Mouse (Mus musculus) hindbrain, embryonic 14.5 days (tissue): ENCODE data around the gene Nob1. TPM values are rescaled to one million over a fixed set of nuclear protein-coding genes. Genes with fewer than 3 reads are reported as not detected.

Experiments
- ATAC-seq: fragments of 200-750 bp; cut with Nextera tagmentation; 2 replicates; pipeline ENCODE4 v1.8.0; 2017; ENCODE audit warnings: moderate number of reproducible peaks, mild to moderate bottlenecking, moderate TSS enrichment, moderate library complexity; ENCODE audit not compliant: low FRiP score
- DNase-seq: peaks from one replicate; pipeline ENCODE4 v3.0.0-alpha.2; 2015; ENCODE audit warnings: low spot score
- H3K27ac ChIP-seq: fragments of 300-500 bp; sonication (generic); 2 replicates; pipeline ENCODE4 v1.5.1; 2014; ENCODE audit warnings: mild to moderate bottlenecking, moderate library complexity
- H3K27me3 ChIP-seq: fragments of 300-500 bp; sonication (generic); 2 replicates; pipeline ENCODE4 v1.6.1; 2014; ENCODE audit warnings: mild to moderate bottlenecking, low read length, mixed read lengths; ENCODE audit not compliant: control insufficient read depth, insufficient read depth
- H3K36me3 ChIP-seq: fragments of 300-500 bp; sonication (generic); replicated peaks from 2 replicates; pipeline ENCODE4 v1.6.1; 2014; ENCODE audit not compliant: control insufficient read depth, insufficient read depth
- H3K4me1 ChIP-seq: fragments of 300-500 bp; sonication (generic); replicated peaks from 2 replicates; pipeline ENCODE4 v1.6.1; 2014; ENCODE audit warnings: antibody characterized with exemption, low read length, mixed read lengths; ENCODE audit not compliant: control insufficient read depth, insufficient read depth
- H3K4me2 ChIP-seq: fragments of 300-500 bp; sonication (generic); replicated peaks from 2 replicates; pipeline ENCODE4 v1.6.1; 2014; ENCODE audit warnings: mild to moderate bottlenecking, moderate library complexity
- H3K4me3 ChIP-seq: fragments of 300-500 bp; sonication (generic); replicated peaks from 2 replicates; pipeline ENCODE4 v1.5.1; 2014; ENCODE audit warnings: mild to moderate bottlenecking, low read length
- H3K9ac ChIP-seq: fragments of 300-500 bp; sonication (generic); 2 replicates; pipeline ENCODE4 v1.6.1; 2014
- H3K9me3 ChIP-seq: fragments of 300-500 bp; sonication (generic); 2 replicates; pipeline ENCODE4 v1.6.1; 2016; ENCODE audit warnings: low read length; ENCODE audit not compliant: control insufficient read depth
- WGBS: fragments of 180-500 bp; shearing (Covaris S2); extraction: QIAGEN DNeasy Blood & Tissue Kit; methylation state at CpG from one replicate; pipeline ENCODE4 v1.1.7; 2014; 5-methylcytosine and 5-hydroxymethylcytosine counted together
- polyA plus RNA-seq: library from polyadenylated mRNA; unstranded; fragments of >200 nt; fragmentation: Nextera tagmentation; extraction: Ambion mirVana; gene quantifications from 2 replicates; pipeline ENCODE4 v1.2.1, GENCODE M21; 2014

Gene Nob1
- polyA plus RNA-seq, 1 experiment from 2014 or later = 46.4 TPM

- H3K4me3 ChIP-seq = no peak overlapping the region
- no peak overlapping the region for H3K27ac ChIP-seq
- no peak overlapping the region for H3K9ac ChIP-seq
- H3K27me3 ChIP-seq = no peaks in the 10 kb centered on the region
- peaks cover 4% of the 10 kb centered on the region; the same call in 1 of the 2 replicates for H3K36me3 ChIP-seq
- WGBS = 100% methylated on average over 2 of the region's 2 CpGs
- H3K4me1 ChIP-seq = 0 out of 2 replicates have a peak, but pooled peaks cover 3% of the 10 kb centered on the region
- no peaks in the 10 kb centered on the region for H3K9me3 ChIP-seq
- ATAC-seq (no peak), DNase-seq (no peak)
- H3K4me2 ChIP-seq = no peak overlapping the region
Observed at GRCm38 (mm10) chr8:107385063-107385462, 39.8 kb downstream of the Nob1 start.

- Histone ChIP-seq H3K4me3 (no peak overlapping the region), H3K9ac (no peak overlapping the region), H3K36me3 (peaks cover 7% of the 10 kb centered on the region; the same call in 1 of the 2 replicates), H3K27ac (no peak overlapping the region), H3K4me1 (0 out of 2 replicates have a peak, but pooled peaks cover 3% of the 10 kb centered on the region), H3K9me3 (no peaks in the 10 kb centered on the region), H3K27me3 (no peaks in the 10 kb centered on the region), H3K4me2 (no peak overlapping the region)
- 61% methylated on average over 5 of the region's 5 CpGs for WGBS
- no peak for ATAC-seq
- DNase-seq = no peak
Observed at GRCm38 (mm10) chr8:107384651-107385050, 40.2 kb downstream of the Nob1 start.

GRCm38 (mm10) chr8:107382898-107383297 lies 42.0 kb downstream of the Nob1 start:
- 81% methylated on average over 4 of the region's 4 CpGs for WGBS
- no peak overlapping the region for H3K4me3 ChIP-seq
- H3K4me1 ChIP-seq = no peaks in the 10 kb centered on the region
- DNase-seq (no peak), ATAC-seq (no peak)
- H3K36me3 ChIP-seq = peaks cover 23% of the 10 kb centered on the region
- H3K4me2 ChIP-seq = no peak overlapping the region
- H3K27ac ChIP-seq = no peak overlapping the region
- no peaks in the 10 kb centered on the region for H3K9me3 ChIP-seq
- no peaks in the 10 kb centered on the region for H3K27me3 ChIP-seq
- H3K9ac ChIP-seq = no peak overlapping the region

GRCm38 (mm10) chr8:107381666-107382065 lies 43.2 kb downstream of the Nob1 start:
- WGBS = 92% methylated on average over 4 of the region's 4 CpGs
- H3K27me3 ChIP-seq = no peaks in the 10 kb centered on the region
- ATAC-seq (no peak), DNase-seq (no peak)
- H3K9me3 ChIP-seq = no peaks in the 10 kb centered on the region
- no peak overlapping the region for H3K9ac ChIP-seq
- H3K4me1 ChIP-seq = no peaks in the 10 kb centered on the region
- H3K4me2 ChIP-seq = no peak overlapping the region
- H3K4me3 ChIP-seq = no peak overlapping the region
- no peak overlapping the region for H3K27ac ChIP-seq
- H3K36me3 ChIP-seq = peaks cover 25% of the 10 kb centered on the region

GRCm38 (mm10) chr8:107380734-107381133 lies 44.1 kb downstream of the Nob1 start:
- Histone ChIP-seq H3K4me1 (no peaks in the 10 kb centered on the region), H3K4me3 (no peak overlapping the region), H3K9ac (no peak overlapping the region), H3K9me3 (no peaks in the 10 kb centered on the region), H3K36me3 (peaks cover 25% of the 10 kb centered on the region), H3K4me2 (no peak overlapping the region), H3K27ac (no peak overlapping the region), H3K27me3 (no peaks in the 10 kb centered on the region)
- ATAC-seq (no peak), DNase-seq (no peak)
- 95% methylated on average over 8 of the region's 8 CpGs for WGBS

GRCm38 (mm10) chr8:107377346-107377745 lies 47.5 kb downstream of the Nob1 start:
- no peak overlapping the region for H3K9ac ChIP-seq
- no peak overlapping the region for H3K4me3 ChIP-seq
- no peak overlapping the region for H3K27ac ChIP-seq
- H3K4me2 ChIP-seq = no peak overlapping the region
- no peak for ATAC-seq
- H3K36me3 ChIP-seq = peaks cover 40% of the 10 kb centered on the region
- no peaks in the 10 kb centered on the region for H3K9me3 ChIP-seq
- WGBS = 93% methylated on average over 3 of the region's 3 CpGs
- no peak for DNase-seq
- H3K4me1 ChIP-seq = no peaks in the 10 kb centered on the region
- H3K27me3 ChIP-seq = no peaks in the 10 kb centered on the region

- Histone ChIP-seq H3K27ac (no peak overlapping the region), H3K36me3 (peaks cover 82% of the 10 kb centered on the region), H3K9me3 (no peaks in the 10 kb centered on the region), H3K9ac (no peak overlapping the region), H3K27me3 (no peaks in the 10 kb centered on the region), H3K4me2 (no peak overlapping the region), H3K4me1 (no peaks in the 10 kb centered on the region), H3K4me3 (no peak overlapping the region)
- no peak for ATAC-seq
- no peak for DNase-seq
- WGBS = 95% methylated on average over 4 of the region's 4 CpGs
Observed at GRCm38 (mm10) chr8:107370311-107370710, 54.5 kb downstream of the Nob1 start.

Other genes with a start within 250 kb of the Nob1 start
- gene Nfat5, start 131.6 kb downstream of the Nob1 start, polyA plus RNA-seq = 8.0 and 12.0 TPM in 2 replicates
- 8.5 and 9.4 TPM in 2 replicates for gene Nqo1, start 21.8 kb downstream of the Nob1 start, polyA plus RNA-seq
- 37.2 and 37.5 TPM in 2 replicates for gene Wwp2, start 11.3 kb upstream of the Nob1 start, polyA plus RNA-seq
- gene Psmd7, start 163.4 kb upstream of the Nob1 start, polyA plus RNA-seq = 219 and 236 TPM in 2 replicates